8 mouse cellular contexts compared by ENCODE assay signal in genomic region chr11:72606694-72607407, GRCm38 (mm10). TPM values are rescaled to one million over a fixed set of nuclear protein-coding genes. Genes with fewer than 3 reads are reported as not detected.
DNase-seq lines count a peak whose midpoint lies in the region; ATAC-seq lines count a peak whose summit lies in the region.

TSS of gene Ube2g1 (plus strand) at chr11:72607283.

- no peaks in the 10 kb centered on the region for H3K27me3 ChIP-seq in hindbrain, embryonic 15.5 days

- peak; percentile 100 for DNase-seq in T-cell, adult 2 months (ENCODE audit: low spot score)
- DNase-seq in cerebellum, postnatal 36 days: peak; percentile 93 to 98
- peak; percentile 96 to 98 for DNase-seq in frontal cortex, postnatal 36 days (ENCODE audit: low spot score in 2 of 2)
- peak; percentile 95 for DNase-seq in left cerebral cortex, adult 11 months (ENCODE audit: low spot score)
- DNase-seq in lung, postnatal 4 days: peak; percentile 99 to 100
- DNase-seq in retina, postnatal 7 days (ENCODE audit: low read depth, low spot score): peak; percentile 96
- peak; percentile 95 for DNase-seq in urinary bladder, adult 2 months (ENCODE audit: low spot score)

- peak; percentile 96 for ATAC-seq in hindbrain, embryonic 15.5 days (ENCODE audit: low FRiP score, low read depth)

- H3K27ac ChIP-seq in hindbrain, embryonic 15.5 days (replicated peaks): peak within 1 kb of the TSS; percentile 98

- WGBS in hindbrain, embryonic 15.5 days: 2% methylated on average over 40 of the region's 56 CpGs

- no peaks in the 10 kb centered on the region for H3K36me3 ChIP-seq in hindbrain, embryonic 15.5 days

- peak within 1 kb of the TSS; percentile 74 for H3K4me2 ChIP-seq in hindbrain, embryonic 15.5 days

- no peaks in the 10 kb centered on the region for H3K9me3 ChIP-seq in hindbrain, embryonic 15.5 days

- H3K9ac ChIP-seq in hindbrain, embryonic 15.5 days: peak within 1 kb of the TSS; percentile 93

- H3K4me3 ChIP-seq in hindbrain, embryonic 15.5 days: peak within 1 kb of the TSS; percentile 94

- H3K4me1 ChIP-seq in hindbrain, embryonic 15.5 days (replicated peaks): peaks cover 29% of the 10 kb centered on the region

RNA-seq across cellular contexts. Expression of gene Ube2g1, which starts in this region (rescaled TPM):
- polyA plus RNA-seq in hindbrain, embryonic 15.5 days (2015; fragmentation: Nextera tagmentation; extraction: Ambion mirVana): 84.5 and 85.2 TPM in 2 replicates
- polyA plus RNA-seq in urinary bladder, adult 2 months (2012; rRNA removed): 32.1 and 32.9 TPM in 2 replicates

Comparison
In these comparisons a context has a peak if more than half of its experiments do, and no peak if none do; other contexts are left out.
1. Peak in every context shown above with its lines: DNase-seq, ATAC-seq, H3K4me3 ChIP-seq and H3K27ac ChIP-seq.